Mouse (Mus musculus): ENCODE data around the gene Nav2. TPM values are rescaled to one million over a fixed set of nuclear protein-coding genes. Genes with fewer than 3 reads are reported as not detected.
A peak's percentile ranks its signal among the peaks of the same experiment; 100 is the strongest.

Gene Nav2
- polyA plus RNA-seq, 1 experiment from 2014 or later = 2.2 TPM

DNA sequence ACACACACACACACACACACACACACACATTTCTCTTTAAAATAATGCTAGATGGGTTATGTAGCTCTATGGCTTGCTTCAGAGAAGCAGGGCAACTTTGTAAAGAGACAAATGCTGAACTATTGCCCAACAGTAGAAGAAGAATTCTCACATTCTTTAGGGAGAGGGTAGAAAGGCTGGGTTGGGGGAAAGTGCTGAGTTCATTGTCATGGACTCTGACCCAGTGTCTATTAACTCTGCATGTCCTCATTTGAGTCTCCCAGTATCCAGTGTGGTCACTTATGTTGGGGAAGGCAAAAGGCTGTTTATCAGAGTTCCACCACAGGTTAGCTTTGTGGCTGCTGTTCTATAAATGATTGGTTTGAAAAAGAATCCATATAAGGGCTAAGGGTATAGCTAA lies 584.1 kb downstream of the Nav2 start:
- H3K27ac ChIP-seq (replicated peaks) = 0 out of 2 replicates have a peak overlapping the region, but pooled peaks have one; percentile 48
- H3K36me3 ChIP-seq (replicated peaks) = 0 out of 2 replicates have a peak, but pooled peaks cover 3% of the 10 kb centered on the region
- peak; percentile 47 for ATAC-seq (ENCODE audit: insufficient read depth)
- H3K4me1 ChIP-seq (replicated peaks) = peaks cover 5% of the 10 kb centered on the region; the same call in 1 of the 2 replicates
- no peaks in the 10 kb centered on the region for H3K27me3 ChIP-seq
- H3K9me3 ChIP-seq (replicated peaks) = no peaks in the 10 kb centered on the region
- H3K9ac ChIP-seq = no peak overlapping the region
- H3K4me3 ChIP-seq (replicated peaks) = no peak overlapping the region
- H3K4me2 ChIP-seq = no peak overlapping the region

DNA sequence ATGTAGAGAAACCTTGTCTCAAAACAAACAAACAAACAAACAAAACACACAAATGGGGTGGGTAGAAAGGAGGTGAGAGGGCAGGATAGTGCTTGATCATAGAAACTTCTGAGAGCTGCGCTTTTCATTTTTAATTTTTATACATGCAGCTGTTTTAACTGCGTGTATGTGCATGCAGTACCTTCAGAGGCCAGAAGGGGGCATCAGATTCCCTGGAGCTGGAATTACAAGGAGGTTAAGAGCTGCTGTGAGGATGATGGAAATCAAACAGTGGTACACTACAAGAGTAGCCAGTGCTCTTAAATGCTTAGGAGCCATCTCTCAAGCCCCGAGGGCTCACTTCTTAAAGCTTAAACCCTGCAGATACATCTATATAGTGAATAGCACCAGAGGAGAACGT lies 584.7 kb downstream of the Nav2 start:
- 58% methylated on average over 4 of the region's 4 CpGs for WGBS (ENCODE audit: insufficient replicate concordance)
- H3K9ac ChIP-seq = no peak overlapping the region
- no peak overlapping the region for H3K4me2 ChIP-seq
- no peaks in the 10 kb centered on the region for H3K27me3 ChIP-seq
- no peaks in the 10 kb centered on the region for H3K9me3 ChIP-seq (replicated peaks)
- H3K27ac ChIP-seq (replicated peaks) = 0 out of 2 replicates have a peak overlapping the region, but pooled peaks have one; percentile 48
- no peak overlapping the region for H3K4me3 ChIP-seq (replicated peaks)
- 0 out of 2 replicates have a peak, but pooled peaks cover 3% of the 10 kb centered on the region for H3K36me3 ChIP-seq (replicated peaks)
- no peak for ATAC-seq (ENCODE audit: insufficient read depth)
- peaks cover 5% of the 10 kb centered on the region; the same call in 1 of the 2 replicates for H3K4me1 ChIP-seq (replicated peaks)

DNA sequence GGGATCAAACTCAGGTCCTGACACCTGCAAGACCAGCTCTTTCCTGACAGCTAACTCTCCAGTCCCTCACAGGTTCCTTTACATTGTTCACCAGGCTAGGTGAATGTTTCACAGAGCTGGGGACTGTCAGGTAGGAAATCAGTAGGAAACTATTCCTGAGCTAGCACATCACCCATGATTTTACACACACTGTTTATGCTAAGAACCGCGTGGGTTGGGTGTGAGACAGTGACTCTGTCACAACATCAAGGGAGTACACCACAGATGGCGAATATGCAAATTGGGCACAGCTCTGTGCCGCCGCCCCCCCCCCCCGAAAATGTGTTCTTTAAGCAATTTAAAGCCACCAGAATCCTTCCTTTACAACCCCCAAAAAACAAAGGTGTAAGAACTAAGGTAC lies 586.1 kb downstream of the Nav2 start:
- Histone ChIP-seq H3K27ac (replicated peaks) (no peak overlapping the region), H3K9me3 (replicated peaks) (no peaks in the 10 kb centered on the region), H3K27me3 (no peaks in the 10 kb centered on the region), H3K4me1 (replicated peaks) (0 out of 2 replicates have a peak, but pooled peaks cover 5% of the 10 kb centered on the region), H3K9ac (no peak overlapping the region), H3K36me3 (replicated peaks) (0 out of 2 replicates have a peak, but pooled peaks cover 3% of the 10 kb centered on the region), H3K4me2 (no peak overlapping the region), H3K4me3 (replicated peaks) (no peak overlapping the region)
- no peak for ATAC-seq (ENCODE audit: insufficient read depth)
- WGBS (ENCODE audit: insufficient replicate concordance) = 40% methylated on average over 6 of the region's 6 CpGs

DNA sequence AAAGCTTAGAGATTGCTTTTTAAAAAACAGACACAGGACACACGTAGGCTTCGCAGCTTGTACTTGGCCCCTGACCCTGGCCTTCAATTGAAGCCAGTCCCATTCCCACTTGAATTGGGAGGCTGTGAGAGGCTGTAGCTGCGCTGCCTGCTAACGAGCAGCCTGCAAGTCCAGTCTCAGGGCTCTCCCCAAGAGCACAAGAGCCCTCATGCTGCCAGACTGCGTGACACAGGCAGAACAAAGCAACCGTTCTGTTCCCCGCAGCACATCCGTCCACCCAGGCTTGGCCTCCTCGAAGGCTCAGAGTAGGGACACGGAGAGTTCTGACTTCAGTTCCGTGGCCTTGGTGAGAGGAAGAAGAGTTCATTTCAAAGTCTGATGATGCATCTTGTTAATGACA lies 587.6 kb downstream of the Nav2 start:
- H3K4me2 ChIP-seq = no peak overlapping the region
- no peak overlapping the region for H3K4me3 ChIP-seq (replicated peaks)
- WGBS (ENCODE audit: insufficient replicate concordance) = 55% methylated on average over 11 of the region's 11 CpGs
- no peaks in the 10 kb centered on the region for H3K27me3 ChIP-seq
- no peaks in the 10 kb centered on the region for H3K9me3 ChIP-seq (replicated peaks)
- no peak for ATAC-seq (ENCODE audit: insufficient read depth)
- H3K4me1 ChIP-seq (replicated peaks) = 0 out of 2 replicates have a peak, but pooled peaks cover 5% of the 10 kb centered on the region
- H3K27ac ChIP-seq (replicated peaks) = no peak overlapping the region
- no peak overlapping the region for H3K9ac ChIP-seq
- H3K36me3 ChIP-seq (replicated peaks) = 0 out of 2 replicates have a peak, but pooled peaks cover 3% of the 10 kb centered on the region

DNA sequence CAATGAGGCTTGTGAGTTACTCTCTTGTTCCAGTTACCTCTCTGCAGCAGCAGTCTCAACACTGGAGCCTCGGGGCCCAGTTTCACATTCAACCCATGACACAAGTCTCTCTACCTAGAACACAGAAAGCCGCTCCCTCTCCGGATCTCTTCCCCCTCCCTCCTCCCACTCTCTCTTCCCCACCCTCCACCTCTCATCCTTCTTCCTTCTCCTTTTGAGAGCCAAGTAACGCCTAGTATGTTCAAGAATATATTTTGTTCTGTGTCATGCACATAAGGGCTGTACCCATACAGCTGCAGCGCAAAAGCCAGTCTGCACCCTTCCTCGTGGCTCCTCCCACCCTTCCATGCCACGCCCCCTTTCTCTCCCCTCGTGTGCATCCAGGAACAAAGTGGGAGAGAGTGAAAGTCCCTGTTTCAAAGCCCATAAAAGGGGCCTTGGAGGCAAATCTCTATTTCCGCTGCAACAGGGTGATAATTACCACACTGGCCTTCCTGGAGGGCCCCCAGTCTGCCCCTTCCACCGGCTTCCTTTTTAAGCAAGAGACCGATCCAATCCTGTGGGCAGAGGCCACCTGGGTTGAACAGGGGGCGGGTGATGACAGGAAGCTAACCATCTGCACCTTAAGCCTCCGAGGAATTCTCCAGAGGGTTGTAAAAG lies 588.4 kb downstream of the Nav2 start:
- 7% methylated on average over 13 of the region's 13 CpGs for WGBS (ENCODE audit: insufficient replicate concordance)
- Histone ChIP-seq H3K4me1 (replicated peaks) (0 out of 2 replicates have a peak, but pooled peaks cover 5% of the 10 kb centered on the region), H3K27ac (replicated peaks) (no peak overlapping the region), H3K36me3 (replicated peaks) (no peaks in the 10 kb centered on the region), H3K9me3 (replicated peaks) (no peaks in the 10 kb centered on the region), H3K4me2 (peak overlapping the region; percentile 20), H3K4me3 (replicated peaks) (no peak overlapping the region), H3K27me3 (no peaks in the 10 kb centered on the region), H3K9ac (no peak overlapping the region)
- no peak for ATAC-seq (ENCODE audit: insufficient read depth)

DNA sequence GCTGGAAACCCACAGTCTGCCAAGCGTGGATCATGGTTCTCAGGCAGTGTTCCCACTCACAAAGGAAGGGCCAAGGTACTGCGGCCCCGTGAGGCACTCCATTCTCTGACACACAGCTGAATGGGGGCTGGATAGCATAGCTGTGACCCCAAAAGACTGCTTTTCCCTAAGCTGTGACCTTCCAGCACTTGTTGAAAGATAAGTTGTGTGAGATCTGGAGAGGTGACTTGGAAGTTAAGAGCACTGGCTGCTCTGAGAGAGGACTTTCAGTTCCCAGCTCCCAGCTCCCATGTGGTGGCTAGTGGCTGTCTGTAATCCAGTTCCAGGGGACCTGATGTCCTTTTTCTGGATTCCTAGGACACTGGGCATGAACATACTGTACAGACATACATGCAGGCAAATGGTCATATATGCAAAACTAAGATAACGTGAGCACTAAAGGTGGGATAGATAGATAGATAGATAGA lies 588.9 kb downstream of the Nav2 start:
- Histone ChIP-seq H3K4me3 (replicated peaks) (no peak overlapping the region), H3K4me2 (no peak overlapping the region; the same call in 1 of the 2 replicates), H3K9me3 (replicated peaks) (no peaks in the 10 kb centered on the region), H3K9ac (no peak overlapping the region), H3K36me3 (replicated peaks) (no peaks in the 10 kb centered on the region), H3K4me1 (replicated peaks) (0 out of 2 replicates have a peak, but pooled peaks cover 5% of the 10 kb centered on the region), H3K27me3 (no peaks in the 10 kb centered on the region), H3K27ac (replicated peaks) (no peak overlapping the region)
- ATAC-seq (ENCODE audit: insufficient read depth) = no peak
- WGBS (ENCODE audit: insufficient replicate concordance) = 51% methylated on average over 4 of the region's 4 CpGs

DNA sequence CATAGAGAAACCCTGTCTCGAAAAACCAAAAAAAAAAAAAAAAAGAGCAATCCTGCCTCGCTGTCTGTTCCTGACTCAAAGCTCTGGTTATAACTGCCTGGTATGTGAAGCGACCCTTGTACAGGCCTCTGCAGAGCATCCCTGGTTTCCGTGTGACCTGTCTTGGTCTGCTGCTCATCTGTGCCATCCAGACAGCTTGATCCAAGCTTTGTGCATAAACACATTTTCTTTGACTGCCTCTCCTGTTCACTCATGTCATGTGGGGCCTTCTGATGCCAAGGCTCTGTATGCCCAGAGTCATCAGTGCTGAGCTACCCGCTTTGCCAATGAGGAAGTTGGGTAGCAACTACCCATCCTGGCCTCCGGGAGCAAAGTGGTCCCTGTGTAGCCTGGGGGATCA lies 591.1 kb downstream of the Nav2 start:
- Histone ChIP-seq H3K9ac (no peak overlapping the region), H3K27me3 (no peaks in the 10 kb centered on the region), H3K4me1 (replicated peaks) (0 out of 2 replicates have a peak, but pooled peaks cover 6% of the 10 kb centered on the region), H3K27ac (replicated peaks) (no peak overlapping the region), H3K36me3 (replicated peaks) (no peaks in the 10 kb centered on the region), H3K4me3 (replicated peaks) (no peak overlapping the region), H3K4me2 (no peak overlapping the region), H3K9me3 (replicated peaks) (no peaks in the 10 kb centered on the region)
- 64% methylated on average over 6 of the region's 6 CpGs for WGBS (ENCODE audit: insufficient replicate concordance)
- ATAC-seq (ENCODE audit: insufficient read depth) = no peak

DNA sequence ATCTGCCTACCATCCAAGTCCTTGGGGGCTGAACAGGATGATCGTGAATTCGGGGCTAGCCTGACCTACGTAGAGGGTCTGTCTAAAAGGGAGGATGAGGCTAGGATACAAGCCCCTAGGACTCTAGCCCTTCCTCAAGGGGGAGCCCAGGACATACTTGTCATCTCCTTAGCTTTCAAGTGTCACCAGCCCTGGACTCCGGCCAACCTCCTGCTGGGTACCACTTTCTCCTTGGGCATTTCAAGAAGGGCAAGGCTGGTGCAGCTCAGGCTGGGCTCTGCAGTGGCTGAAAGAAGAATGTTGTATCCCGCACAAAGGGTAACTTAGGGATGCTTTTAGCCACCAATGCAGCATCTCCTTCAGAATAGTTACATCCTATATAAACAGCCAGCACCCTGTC lies 592.4 kb downstream of the Nav2 start:
- no peak for ATAC-seq (ENCODE audit: insufficient read depth)
- H3K4me1 ChIP-seq (replicated peaks) = peaks cover 12% of the 10 kb centered on the region
- no peaks in the 10 kb centered on the region for H3K36me3 ChIP-seq (replicated peaks)
- H3K9ac ChIP-seq = no peak overlapping the region
- H3K4me3 ChIP-seq (replicated peaks) = no peak overlapping the region
- H3K27me3 ChIP-seq = no peaks in the 10 kb centered on the region
- no peak overlapping the region for H3K27ac ChIP-seq (replicated peaks)
- 64% methylated on average over 5 of the region's 5 CpGs for WGBS (ENCODE audit: insufficient replicate concordance)
- no peak overlapping the region for H3K4me2 ChIP-seq
- no peaks in the 10 kb centered on the region for H3K9me3 ChIP-seq (replicated peaks)

DNA sequence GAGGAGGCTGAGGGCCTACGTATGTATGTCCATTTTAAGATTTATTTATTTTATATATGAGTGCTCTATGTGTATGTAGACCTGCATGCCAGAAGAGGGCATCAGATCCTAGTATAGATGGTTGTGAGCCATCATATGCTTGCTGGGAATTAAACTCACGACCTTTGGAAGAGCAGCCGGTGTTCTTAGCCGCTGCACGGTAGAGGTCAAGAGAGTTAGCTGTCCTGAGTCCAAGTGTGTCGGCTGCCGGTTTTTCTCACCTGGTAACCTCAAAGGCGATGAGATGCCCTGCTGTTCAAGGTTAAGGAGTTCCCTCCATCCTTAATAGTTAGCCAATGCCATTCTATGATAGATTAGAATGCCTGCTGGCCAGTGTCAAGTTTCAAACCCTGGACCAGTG lies 594.9 kb downstream of the Nav2 start:
- Histone ChIP-seq H3K9ac (no peak overlapping the region), H3K36me3 (replicated peaks) (no peaks in the 10 kb centered on the region), H3K4me1 (replicated peaks) (peaks cover 17% of the 10 kb centered on the region), H3K27ac (replicated peaks) (no peak overlapping the region), H3K4me2 (no peak overlapping the region), H3K4me3 (replicated peaks) (no peak overlapping the region), H3K9me3 (replicated peaks) (no peaks in the 10 kb centered on the region), H3K27me3 (no peaks in the 10 kb centered on the region)
- no peak for ATAC-seq (ENCODE audit: insufficient read depth)
- 64% methylated on average over 8 of the region's 8 CpGs for WGBS (ENCODE audit: insufficient replicate concordance)

DNA sequence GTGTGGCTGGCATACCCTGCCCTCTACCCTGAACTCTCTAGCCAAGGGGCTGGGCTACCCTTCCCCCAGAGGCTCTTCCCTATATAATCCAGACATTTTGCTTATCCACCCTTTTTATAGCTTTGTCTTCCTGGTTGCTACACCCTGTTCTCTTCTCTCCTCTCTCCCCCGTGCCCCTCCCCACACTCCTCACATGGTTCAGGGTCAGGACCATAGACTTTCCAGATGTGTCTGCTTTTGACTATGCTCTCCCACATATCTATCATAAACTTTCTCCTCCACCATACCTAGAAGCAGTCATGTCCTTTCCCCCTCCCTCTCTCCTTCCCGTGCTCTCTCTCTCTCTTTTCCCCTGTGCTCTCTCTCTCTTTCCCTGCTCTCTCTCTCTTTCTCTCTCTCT lies 595.4 kb downstream of the Nav2 start:
- H3K27ac ChIP-seq (replicated peaks) = no peak overlapping the region
- no peak for ATAC-seq (ENCODE audit: insufficient read depth)
- WGBS (ENCODE audit: insufficient replicate concordance) = 49% methylated on average over 2 of the region's 2 CpGs

DNA sequence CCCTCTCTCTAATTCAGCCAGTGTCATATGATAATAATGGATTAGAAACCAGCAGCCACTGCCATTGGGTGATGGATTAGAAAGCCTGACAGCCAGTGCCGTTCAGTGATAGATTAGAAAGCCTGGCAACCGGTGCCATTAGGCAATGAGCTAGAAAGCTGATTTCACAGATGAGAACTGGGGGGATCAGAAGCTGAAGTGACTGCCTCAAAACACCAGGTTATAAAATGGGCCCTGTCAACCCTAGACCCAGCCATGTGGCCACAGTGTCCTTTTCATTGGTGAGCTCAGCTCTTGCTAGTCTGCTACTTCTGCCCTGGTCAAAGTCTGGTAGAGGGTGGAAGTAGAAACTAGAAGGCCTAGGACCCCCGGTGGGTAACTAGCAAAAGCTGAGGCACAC lies 595.8 kb downstream of the Nav2 start:
- no peak overlapping the region for H3K4me2 ChIP-seq
- H3K27ac ChIP-seq (replicated peaks) = no peak overlapping the region

More for the DNA sequence above, 595.4 kb downstream of the Nav2 start:
- Histone ChIP-seq H3K9ac (no peak overlapping the region), H3K9me3 (replicated peaks) (no peaks in the 10 kb centered on the region), H3K4me1 (replicated peaks) (peaks cover 21% of the 10 kb centered on the region), H3K4me3 (replicated peaks) (no peak overlapping the region), H3K4me2 (no peak overlapping the region), H3K36me3 (replicated peaks) (no peaks in the 10 kb centered on the region), H3K27me3 (no peaks in the 10 kb centered on the region)

More for the DNA sequence above, 595.8 kb downstream of the Nav2 start:
- Histone ChIP-seq H3K9ac (no peak overlapping the region), H3K9me3 (replicated peaks) (no peaks in the 10 kb centered on the region), H3K36me3 (replicated peaks) (no peaks in the 10 kb centered on the region), H3K4me1 (replicated peaks) (peaks cover 22% of the 10 kb centered on the region), H3K27me3 (no peaks in the 10 kb centered on the region), H3K4me3 (replicated peaks) (no peak overlapping the region)
- ATAC-seq (ENCODE audit: insufficient read depth) = no peak
- 19% methylated on average over 3 of the region's 3 CpGs for WGBS (ENCODE audit: insufficient replicate concordance)
